Mouse (Mus musculus) heart, postnatal 4 days (tissue): Measurements from ENCODE around the gene Mical2. TPM values are rescaled to one million over a fixed set of nuclear protein-coding genes. Genes with fewer than 3 reads are reported as not detected.

ENCODE experiments used
- DNase-seq: peaks from one replicate; pipeline ENCODE4 v3.0.0; 2021
- total RNA-seq, 2 experiments: library from RNA; stranded (reverse); gene quantifications; 2 replicates each; pipeline ENCODE4 v1.2.3; 2021

Mical2 gene
- total RNA-seq, 2 experiments from 2014 or later = 281 to 298 TPM

- DNase-seq = peak; percentile 73
Observed at GRCm38 (mm10) chr7:112319419-112319818, 93.8 kb downstream of the Mical2 start.

GRCm38 (mm10) chr7:112320052-112320730 is 94.5 kb downstream of the Mical2 start:
- no peak for DNase-seq

GRCm38 (mm10) chr7:112321798-112322794 is 96.4 kb downstream of the Mical2 start:
- DNase-seq = no peak

- DNase-seq = no peak
Observed at GRCm38 (mm10) chr7:112324577-112324976, 98.9 kb downstream of the Mical2 start.

GRCm38 (mm10) chr7:112326852-112327251 is 101.2 kb downstream of the Mical2 start:
- no peak for DNase-seq

- peak; percentile 70 for DNase-seq
Observed at GRCm38 (mm10) chr7:112328969-112329368, 103.3 kb downstream of the Mical2 start.

- no peak for DNase-seq
Observed at GRCm38 (mm10) chr7:112329496-112329895, 103.8 kb downstream of the Mical2 start.

GRCm38 (mm10) chr7:112330935-112331334 is 105.3 kb downstream of the Mical2 start:
- no peak for DNase-seq

- no peak for DNase-seq
Observed at GRCm38 (mm10) chr7:112331804-112332203, 106.1 kb downstream of the Mical2 start.

- no peak for DNase-seq
Observed at GRCm38 (mm10) chr7:112332426-112332825, 106.8 kb downstream of the Mical2 start.

GRCm38 (mm10) chr7:112333404-112333803 is 107.7 kb downstream of the Mical2 start:
- DNase-seq = no peak

- DNase-seq = peak; percentile 69
Observed at GRCm38 (mm10) chr7:112336213-112336631, 110.6 kb downstream of the Mical2 start.

GRCm38 (mm10) chr7:112336769-112337168 is 111.1 kb downstream of the Mical2 start:
- peak; percentile 69 for DNase-seq

GRCm38 (mm10) chr7:112337736-112338135 is 112.1 kb downstream of the Mical2 start:
- no peak for DNase-seq

- no peak for DNase-seq
Observed at GRCm38 (mm10) chr7:112341052-112341451, 115.4 kb downstream of the Mical2 start.

- DNase-seq = no peak
Observed at GRCm38 (mm10) chr7:112345687-112346086, 120.0 kb downstream of the Mical2 start.

GRCm38 (mm10) chr7:112351541-112351940 is 125.9 kb downstream of the Mical2 start:
- no peak for DNase-seq

- no peak for DNase-seq
Observed at GRCm38 (mm10) chr7:112352005-112352404, 126.3 kb downstream of the Mical2 start.

GRCm38 (mm10) chr7:112353011-112353410 is 127.4 kb downstream of the Mical2 start:
- DNase-seq = no peak

GRCm38 (mm10) chr7:112353939-112354338 is 128.3 kb downstream of the Mical2 start:
- DNase-seq = no peak

GRCm38 (mm10) chr7:112354503-112354951 is 128.9 kb downstream of the Mical2 start:
- DNase-seq = peak; percentile 74

- peak; percentile 51 for DNase-seq
Observed at GRCm38 (mm10) chr7:112359594-112359993, 133.9 kb downstream of the Mical2 start.

- DNase-seq = peak; percentile 56
Observed at GRCm38 (mm10) chr7:112362574-112363200, 137.0 kb downstream of the Mical2 start.
